Mouse (Mus musculus): Measurements from ENCODE around the gene Myom3. TPM values are rescaled to one million over a fixed set of nuclear protein-coding genes. Genes with fewer than 3 reads are reported as not detected.
"Not testable (repeated sequence)": the region's sequence is repeated elsewhere in the genome, so short reads cannot be mapped to it uniquely, and the experiment has no call there.

Gene Myom3
- under 1 TPM; 0.27 to 0.38 TPM for total RNA-seq (2021)
- long read RNA-seq, result 0 reads

- no peak for DNase-seq (ENCODE audit: low spot score in 2 of 2)
Measured at GRCm38 (mm10) chr4:135759356-135759976, at the start of gene Myom3. Myom3 (plus strand) TSS chr4:135759715.

GRCm38 (mm10) chr4:135710392-135710791, 49.1 kb upstream of the Myom3 start:
- no peak for DNase-seq (ENCODE audit: low spot score in 2 of 2)

- DNase-seq (ENCODE audit: low spot score in 2 of 2), result peak; percentile 10 to 42
Measured at GRCm38 (mm10) chr4:135714776-135715175, 44.7 kb upstream of the Myom3 start.

DNA sequence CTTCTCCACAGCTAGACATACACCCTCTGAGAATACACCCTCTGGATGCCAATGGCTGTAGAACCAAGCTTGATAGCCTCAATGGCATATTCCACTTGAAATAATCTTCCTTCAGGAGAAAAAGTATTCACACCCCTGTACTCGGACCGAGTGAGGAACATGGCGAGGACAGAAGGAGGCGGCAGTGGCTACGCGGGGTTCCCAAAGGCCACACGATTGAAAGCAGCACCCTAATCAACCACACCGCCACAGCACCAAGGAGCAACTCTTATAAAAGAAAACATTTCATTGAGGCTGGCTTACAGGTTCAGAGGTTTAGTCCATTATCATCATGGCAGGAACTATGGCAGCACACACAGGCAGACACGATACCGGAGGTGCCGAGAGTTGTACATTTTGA, 43.1 kb upstream of the Myom3 start:
- DNase-seq (ENCODE audit: low spot score in 2 of 2), result not testable (repeated sequence)

DNA sequence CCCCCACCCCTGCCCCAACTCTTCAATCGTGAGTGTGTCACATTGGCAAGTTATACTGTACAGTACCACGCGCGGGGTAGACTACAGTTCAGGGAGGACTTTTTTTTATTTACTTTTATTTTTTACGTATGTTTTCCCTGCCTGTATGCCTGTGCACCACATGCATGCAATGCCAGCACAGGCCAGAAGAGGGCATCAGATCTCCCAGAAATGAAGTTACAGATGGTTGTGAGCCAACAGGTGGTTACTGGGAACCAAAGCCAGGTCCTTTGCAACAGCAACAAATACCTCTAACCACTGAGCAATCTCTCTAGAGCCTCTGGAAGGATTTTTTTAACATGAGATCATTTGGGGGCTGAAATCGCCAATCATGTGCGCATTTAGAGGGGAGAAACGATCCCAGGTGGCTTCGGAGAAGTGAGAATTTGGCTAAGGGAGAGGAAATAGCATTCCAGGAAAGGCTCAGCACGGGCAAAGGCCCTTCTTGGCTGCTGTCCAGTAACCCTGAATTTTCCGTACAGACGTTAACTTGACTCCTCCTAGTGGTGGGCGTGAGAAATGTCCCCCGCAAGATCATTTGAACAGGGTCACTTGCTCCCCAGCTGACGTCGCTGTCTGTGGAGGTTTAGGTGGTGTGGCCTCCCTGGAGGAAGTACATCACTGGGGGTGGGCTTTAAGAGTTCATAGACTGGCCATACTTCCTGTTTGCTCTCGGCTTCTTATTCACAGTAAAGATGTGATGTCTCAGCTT, 36.8 kb upstream of the Myom3 start:
- DNase-seq (ENCODE audit: low spot score in 2 of 2), result no peak

- no peak for DNase-seq (ENCODE audit: low spot score in 2 of 2)
Measured at GRCm38 (mm10) chr4:135726416-135726815, 33.1 kb upstream of the Myom3 start.

GRCm38 (mm10) chr4:135727817-135728216, 31.7 kb upstream of the Myom3 start, which contains the start of gene Il22ra1:
Il22ra1 (plus strand) TSS chr4:135728172.
- no peak for DNase-seq (ENCODE audit: low spot score in 2 of 2)

GRCm38 (mm10) chr4:135730204-135730603, 29.3 kb upstream of the Myom3 start:
- peak; percentile 14 to 27 for DNase-seq (ENCODE audit: low spot score in 2 of 2)

DNA sequence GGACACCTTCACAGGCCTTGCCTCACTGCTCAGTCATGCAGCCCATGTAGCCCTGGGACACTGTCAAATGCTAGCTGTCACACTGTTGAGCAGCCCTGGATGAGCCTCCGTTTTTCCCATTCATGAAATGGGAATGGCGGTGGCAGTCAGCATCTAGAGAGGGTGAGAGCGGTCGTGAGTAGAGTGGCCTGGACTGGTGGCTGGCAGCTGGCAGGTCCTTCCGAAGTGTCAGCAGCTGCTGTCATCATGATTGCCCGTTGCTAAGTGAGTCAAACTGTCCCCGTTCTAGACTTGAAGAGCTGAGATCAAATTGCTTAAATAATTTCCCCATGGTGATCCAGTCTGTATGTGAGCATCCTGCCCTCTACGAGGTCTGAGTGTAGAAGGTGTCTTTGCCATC, 28.6 kb upstream of the Myom3 start:
- no peak for DNase-seq (ENCODE audit: low spot score in 2 of 2)

DNA sequence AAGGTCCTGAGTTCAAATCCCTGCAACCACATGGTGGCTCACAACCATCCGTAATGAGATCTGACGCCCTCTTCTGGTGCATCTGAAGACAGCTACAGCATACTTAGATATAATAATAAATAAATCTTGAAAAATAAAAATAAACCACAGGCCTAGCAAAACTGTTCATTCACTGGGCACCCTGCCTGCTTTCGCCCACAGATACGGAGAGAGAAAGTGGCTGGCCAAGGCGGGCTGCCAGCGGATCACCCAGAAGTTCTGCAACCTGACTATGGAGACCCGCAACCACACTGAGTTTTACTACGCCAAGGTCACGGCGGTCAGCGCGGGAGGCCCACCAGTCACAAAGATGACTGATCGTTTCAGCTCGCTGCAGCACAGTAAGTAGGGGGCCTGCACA, 25.6 kb upstream of the Myom3 start:
- peak; percentile 53 to 74 for DNase-seq (ENCODE audit: low spot score in 2 of 2)

GRCm38 (mm10) chr4:135736903-135737302, 22.6 kb upstream of the Myom3 start:
- no peak for DNase-seq (ENCODE audit: low spot score in 2 of 2)

- no peak for DNase-seq (ENCODE audit: low spot score in 2 of 2)
Measured at GRCm38 (mm10) chr4:135738237-135738636, 21.3 kb upstream of the Myom3 start.

DNA sequence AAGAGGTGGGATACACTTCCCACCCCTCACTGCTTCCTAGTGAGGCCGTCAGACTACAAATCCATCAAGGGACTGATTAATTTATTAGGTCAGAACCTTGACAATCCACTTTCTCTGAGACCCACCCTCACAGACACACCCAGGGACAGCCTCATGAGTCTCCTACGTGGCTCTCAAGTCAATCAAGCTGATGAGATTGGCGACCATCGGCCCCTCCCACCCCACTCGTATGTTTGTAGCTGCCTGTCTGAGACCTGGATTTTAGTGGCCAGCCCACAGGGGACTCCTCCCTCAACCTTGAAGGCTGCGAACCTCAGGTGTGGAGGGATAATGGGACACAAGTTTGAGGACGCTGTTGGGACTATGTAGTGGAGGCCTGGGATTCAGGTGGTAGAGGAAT, 20.4 kb upstream of the Myom3 start:
- DNase-seq (ENCODE audit: low spot score in 2 of 2), result no peak

GRCm38 (mm10) chr4:135739672-135740071, 19.8 kb upstream of the Myom3 start:
- no peak for DNase-seq (ENCODE audit: low spot score in 2 of 2)

GRCm38 (mm10) chr4:135743520-135743919, 16.0 kb upstream of the Myom3 start:
- DNase-seq (ENCODE audit: low spot score in 2 of 2), result no peak

DNA sequence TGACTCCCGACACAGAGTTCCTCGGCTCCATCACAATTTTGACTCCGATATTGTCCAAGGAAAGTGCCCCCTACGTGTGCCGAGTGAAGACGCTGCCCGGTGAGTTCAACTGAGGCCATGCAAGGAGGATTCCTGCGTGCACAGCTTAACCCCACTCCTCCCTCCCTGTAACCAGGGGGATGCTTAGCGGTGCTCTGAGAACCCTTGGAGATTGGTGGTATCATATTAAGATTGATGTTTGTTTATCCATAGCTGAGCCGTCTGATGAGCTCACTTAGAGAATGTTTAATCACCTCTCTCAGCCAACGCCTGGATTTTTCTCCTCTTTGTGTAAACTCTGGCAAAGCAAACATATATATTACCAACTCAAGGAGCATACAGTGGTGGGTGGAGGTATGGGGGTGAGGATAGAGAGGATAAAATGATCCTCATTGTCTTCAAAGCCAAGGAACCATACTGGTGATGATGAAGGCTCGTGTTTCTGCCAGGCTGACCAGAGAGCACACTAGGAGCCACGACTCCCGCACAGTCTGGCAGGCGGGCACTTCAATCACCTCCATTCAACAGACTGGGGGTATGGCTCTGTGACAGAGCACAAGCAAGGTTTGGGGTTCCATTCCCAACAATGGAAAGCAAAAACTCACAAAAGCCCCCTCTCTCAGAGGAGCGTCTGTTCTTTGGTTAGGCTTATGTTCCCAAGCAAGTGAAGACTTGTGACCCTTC, 14.6 kb upstream of the Myom3 start:
- DNase-seq (ENCODE audit: low spot score in 2 of 2), result no peak

- DNase-seq (ENCODE audit: low spot score in 2 of 2), result no peak
Measured at GRCm38 (mm10) chr4:135745613-135746012, 13.9 kb upstream of the Myom3 start.

DNA sequence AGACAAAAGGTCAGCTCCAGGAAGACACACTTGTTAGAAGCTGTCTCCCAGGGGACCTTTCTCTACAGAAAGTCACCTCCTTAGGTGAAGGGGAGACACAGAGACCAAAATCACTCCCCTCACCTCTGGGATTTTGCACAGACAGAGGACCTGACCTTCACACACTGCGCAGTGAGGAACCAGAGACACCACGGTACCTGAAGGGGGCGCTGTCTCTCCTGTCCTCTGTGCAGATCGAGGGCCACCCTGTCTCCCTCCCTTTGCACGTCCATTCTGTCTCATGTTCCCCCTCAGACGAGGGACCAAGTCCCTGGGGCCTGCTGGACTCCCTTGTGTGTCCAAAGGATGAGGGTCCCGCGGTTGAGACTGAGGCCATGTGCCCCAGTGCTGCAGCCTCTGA, 8.6 kb upstream of the Myom3 start:
- no peak for DNase-seq (ENCODE audit: low spot score in 2 of 2)

DNA sequence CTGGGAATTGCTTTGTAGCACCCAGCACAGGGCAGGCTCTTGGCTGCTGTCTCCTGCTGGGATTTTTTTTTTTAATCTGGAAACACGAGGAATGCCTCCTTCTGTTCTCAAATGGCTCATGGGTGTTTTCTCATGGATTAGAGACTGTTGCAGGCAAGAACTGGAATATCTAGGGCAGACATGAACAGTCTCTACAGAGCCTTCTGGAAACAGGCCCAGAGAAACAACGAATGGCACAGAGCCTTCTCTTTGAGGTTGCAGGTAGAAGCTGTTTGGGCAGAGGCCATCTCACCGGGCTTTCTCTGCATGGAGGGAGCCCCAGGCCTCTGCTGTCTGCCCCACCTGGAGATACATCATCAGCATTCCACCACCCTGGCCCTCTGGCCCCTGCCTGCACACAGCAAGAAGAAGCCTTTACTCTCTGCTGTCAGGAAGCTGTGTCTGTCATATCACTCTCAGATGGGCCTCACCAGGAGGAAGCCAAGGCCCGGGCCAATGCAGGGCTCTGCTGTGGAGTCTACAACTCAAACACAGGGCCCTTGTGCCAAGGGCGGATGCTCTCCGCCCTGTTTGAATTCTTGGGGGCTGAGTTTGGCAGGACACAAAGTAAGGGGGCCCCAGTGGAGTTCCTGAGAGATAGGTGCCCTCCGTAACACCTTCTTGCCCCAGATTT, 7.3 kb upstream of the Myom3 start:
- no peak for DNase-seq (ENCODE audit: low spot score in 2 of 2)

GRCm38 (mm10) chr4:135752779-135753164, 6.7 kb upstream of the Myom3 start:
- no peak for DNase-seq (ENCODE audit: low spot score in 2 of 2)

DNA sequence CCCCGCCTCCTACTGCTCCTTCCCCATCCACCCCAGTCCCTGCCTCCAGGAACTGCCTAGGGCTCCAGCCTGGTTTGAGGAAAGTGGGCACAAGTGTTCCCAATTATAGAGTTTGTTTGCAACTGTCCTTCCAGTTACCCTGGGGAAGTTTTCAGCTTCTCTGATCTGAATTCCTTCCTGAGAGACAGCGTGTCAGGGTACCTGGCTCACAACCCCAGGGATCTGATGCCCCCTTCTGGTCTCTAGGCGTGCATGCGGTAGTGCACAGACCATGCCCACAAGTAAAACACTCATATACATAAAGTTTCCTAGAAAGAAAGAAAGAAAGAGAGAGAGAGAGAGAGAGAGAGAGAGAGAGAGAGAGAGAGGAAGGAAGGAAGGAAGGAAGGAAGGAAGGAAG, 1.2 kb upstream of the Myom3 start:
- DNase-seq (ENCODE audit: low spot score in 2 of 2), result no peak

- DNase-seq (ENCODE audit: low spot score in 2 of 2), result no peak
Measured at GRCm38 (mm10) chr4:135758825-135759224, 690 bp upstream of the Myom3 start.

Measured in layer of hippocampus, adult 18-20 months (tissue).